Mouse (Mus musculus): Measurements from ENCODE around the gene Slc28a3.

DNA sequence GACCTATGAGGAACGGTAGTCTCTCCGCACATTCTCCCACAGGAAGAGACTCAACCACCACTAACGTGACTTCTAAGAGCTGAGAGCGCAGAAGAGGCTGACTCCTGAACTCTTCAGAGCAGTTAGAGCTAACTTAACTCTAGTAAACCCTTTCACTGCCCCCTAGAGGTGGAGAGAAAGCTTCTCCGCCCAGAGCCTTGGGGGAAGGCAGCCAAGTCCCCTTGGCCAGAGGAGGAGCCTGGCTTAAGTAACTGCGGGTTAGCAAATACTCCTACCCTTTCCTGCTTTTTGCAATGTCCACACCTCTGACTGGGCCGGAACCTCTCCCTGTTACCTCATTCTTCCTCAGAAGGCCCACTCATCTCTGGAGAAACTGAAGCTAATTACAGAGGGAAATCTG, 17.5 kb downstream of the Slc28a3 start:
- no peak for TF ChIP-seq POLR2A (IDR thresholded peaks at IDR 0.05; ENCODE audit: extremely low read depth, insufficient read depth, low read length)
- TF ChIP-seq CTCF (IDR thresholded peaks at IDR 0.05; ENCODE audit: extremely low read depth, insufficient read depth, low read length): peak; percentile 38
